Mouse (Mus musculus): Measurements from ENCODE around the gene Rapgef4. TPM values are rescaled to one million over a fixed set of nuclear protein-coding genes. Genes with fewer than 3 reads are reported as not detected.

Gene Rapgef4
- polyA plus RNA-seq, 1 experiment from 2014 or later, result not detected

GRCm38 (mm10) chr2:72002843-72003370, 21.9 kb downstream of the Rapgef4 start:
- H3K79me2 ChIP-seq (ENCODE audit: inconsistent target), result no peaks in the 10 kb centered on the region
- no peak overlapping the region for H3K4me3 ChIP-seq (ENCODE audit: inconsistent target)
- 72% methylated on average over 5 of the region's 5 CpGs for WGBS (ENCODE audit: missing documents)
- no peak overlapping the region for H3K27ac ChIP-seq
- H3K36me3 ChIP-seq (ENCODE audit: inconsistent target), result no peaks in the 10 kb centered on the region

DNA sequence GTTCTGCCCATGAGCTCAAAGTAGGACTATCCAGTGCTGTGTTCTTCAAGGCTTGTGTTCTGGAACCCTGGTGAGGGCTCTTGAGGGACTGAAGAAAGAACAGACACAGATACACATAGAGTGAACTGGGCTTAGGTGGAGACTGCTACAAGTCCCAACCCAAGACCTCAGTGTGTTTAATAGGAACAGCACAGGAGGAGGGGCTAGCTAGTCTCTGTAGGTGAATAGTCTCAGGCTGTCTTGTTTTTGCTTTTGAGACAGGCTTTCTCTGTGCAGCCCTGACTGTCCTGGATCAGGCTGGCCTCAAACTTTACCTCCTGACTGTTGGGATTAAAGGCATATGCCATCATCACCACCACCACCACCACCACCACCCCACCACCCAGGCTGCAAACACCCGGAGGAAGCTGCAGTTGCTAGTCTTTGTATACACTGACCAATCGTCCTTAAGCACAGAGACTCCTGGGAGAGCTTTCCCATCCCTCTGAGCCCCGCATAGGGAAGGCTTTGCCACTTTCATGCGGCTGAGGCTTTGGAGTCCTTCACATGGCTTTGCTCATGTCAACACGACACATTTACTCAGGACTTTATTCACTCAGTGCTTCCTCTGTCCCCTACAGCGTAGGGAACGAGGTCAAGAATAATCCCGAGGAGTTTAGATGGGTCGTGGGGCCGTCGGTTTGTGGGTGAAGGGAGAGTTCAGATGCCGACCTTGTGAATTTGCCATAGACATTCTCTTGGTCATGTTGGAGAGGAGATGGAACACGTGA, 22.9 kb downstream of the Rapgef4 start:
- Histone ChIP-seq H3K27ac (no peak overlapping the region), H3K36me3 (ENCODE audit: inconsistent target) (no peaks in the 10 kb centered on the region), H3K79me2 (ENCODE audit: inconsistent target) (no peaks in the 10 kb centered on the region), H3K4me3 (ENCODE audit: inconsistent target) (no peak overlapping the region)
- 87% methylated on average over 13 of the region's 13 CpGs for WGBS (ENCODE audit: missing documents)

- no peaks in the 10 kb centered on the region for H3K36me3 ChIP-seq (ENCODE audit: inconsistent target)
- H3K27ac ChIP-seq, result no peak overlapping the region
- WGBS (ENCODE audit: missing documents), result 94% methylated on average over 16 of the region's 16 CpGs
- no peak overlapping the region for H3K4me3 ChIP-seq (ENCODE audit: inconsistent target)
- no peaks in the 10 kb centered on the region for H3K79me2 ChIP-seq (ENCODE audit: inconsistent target)
These were observed 24.0 kb downstream of the Rapgef4 start for GRCm38 (mm10) chr2:72005051-72005450.

- Histone ChIP-seq H3K79me2 (ENCODE audit: inconsistent target) (no peaks in the 10 kb centered on the region), H3K27ac (no peak overlapping the region), H3K4me3 (ENCODE audit: inconsistent target) (no peak overlapping the region), H3K36me3 (ENCODE audit: inconsistent target) (no peaks in the 10 kb centered on the region)
- WGBS (ENCODE audit: missing documents), result 100% methylated on average over 2 of the region's 3 CpGs
These were observed 28.6 kb downstream of the Rapgef4 start for GRCm38 (mm10) chr2:72009446-72010218.

GRCm38 (mm10) chr2:72015366-72015765, 34.3 kb downstream of the Rapgef4 start:
- Histone ChIP-seq H3K36me3 (ENCODE audit: inconsistent target) (no peaks in the 10 kb centered on the region), H3K79me2 (ENCODE audit: inconsistent target) (no peaks in the 10 kb centered on the region), H3K27ac (no peak overlapping the region), H3K4me3 (ENCODE audit: inconsistent target) (no peak overlapping the region)
- 95% methylated on average over 8 of the region's 8 CpGs for WGBS (ENCODE audit: missing documents)

DNA sequence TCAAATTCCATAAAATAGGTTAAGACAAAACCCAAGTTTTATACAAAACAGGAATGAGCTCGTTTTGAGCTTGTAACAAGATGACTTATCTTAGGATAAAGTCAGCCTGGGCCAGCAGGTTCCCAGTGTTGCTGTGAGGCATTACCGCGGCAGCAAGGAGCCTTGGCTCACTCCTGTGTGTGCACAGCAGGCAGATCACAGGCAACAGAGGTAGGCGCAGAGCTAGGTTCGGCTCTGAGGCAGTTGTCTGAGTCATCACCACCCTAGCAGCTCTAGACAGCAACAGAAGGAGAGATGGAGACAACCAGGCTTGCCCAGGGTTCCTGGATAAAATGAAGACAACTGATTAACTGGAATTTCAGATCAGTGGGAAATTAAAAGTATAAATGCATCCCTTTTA, 35.0 kb downstream of the Rapgef4 start:
- no peaks in the 10 kb centered on the region for H3K36me3 ChIP-seq (ENCODE audit: inconsistent target)
- H3K27ac ChIP-seq, result no peak overlapping the region
- H3K4me3 ChIP-seq (ENCODE audit: inconsistent target), result no peak overlapping the region
- 57% methylated on average over 5 of the region's 5 CpGs for WGBS (ENCODE audit: missing documents)
- H3K79me2 ChIP-seq (ENCODE audit: inconsistent target), result no peaks in the 10 kb centered on the region

DNA sequence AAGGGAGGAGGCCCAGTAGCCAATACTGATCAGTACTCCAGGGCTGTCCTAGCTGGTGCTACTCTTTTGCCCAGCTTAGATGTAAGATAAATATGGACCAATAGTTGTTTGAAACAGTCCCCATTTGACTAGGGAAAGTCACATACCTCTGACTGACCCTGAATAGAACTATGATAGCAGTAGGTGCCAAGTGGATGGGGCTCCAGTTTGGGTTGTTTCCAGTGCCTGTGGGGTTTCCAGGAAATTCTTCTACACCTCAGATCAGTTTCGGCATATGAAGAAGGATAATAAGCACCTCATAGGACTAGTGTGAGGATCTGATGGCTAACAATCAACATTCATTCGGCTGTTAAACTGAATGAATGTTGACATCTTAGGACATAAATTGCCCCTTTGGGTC, 36.1 kb downstream of the Rapgef4 start:
- Histone ChIP-seq H3K4me3 (ENCODE audit: inconsistent target) (no peak overlapping the region), H3K79me2 (ENCODE audit: inconsistent target) (no peaks in the 10 kb centered on the region), H3K36me3 (ENCODE audit: inconsistent target) (no peaks in the 10 kb centered on the region), H3K27ac (no peak overlapping the region)
- 97% methylated on average over 2 of the region's 2 CpGs for WGBS (ENCODE audit: missing documents)

GRCm38 (mm10) chr2:72018736-72019135, 37.7 kb downstream of the Rapgef4 start:
- Histone ChIP-seq H3K27ac (no peak overlapping the region), H3K36me3 (ENCODE audit: inconsistent target) (no peaks in the 10 kb centered on the region), H3K4me3 (ENCODE audit: inconsistent target) (no peak overlapping the region), H3K79me2 (ENCODE audit: inconsistent target) (no peaks in the 10 kb centered on the region)
- WGBS (ENCODE audit: missing documents), result 92% methylated on average over 1 of the region's 1 CpGs

- WGBS (ENCODE audit: missing documents), result 98% methylated on average over 15 of the region's 15 CpGs
- Histone ChIP-seq H3K79me2 (ENCODE audit: inconsistent target) (no peaks in the 10 kb centered on the region), H3K27ac (no peak overlapping the region), H3K36me3 (ENCODE audit: inconsistent target) (no peaks in the 10 kb centered on the region), H3K4me3 (ENCODE audit: inconsistent target) (no peak overlapping the region)
These were observed 39.7 kb downstream of the Rapgef4 start for GRCm38 (mm10) chr2:72020755-72021154.

DNA sequence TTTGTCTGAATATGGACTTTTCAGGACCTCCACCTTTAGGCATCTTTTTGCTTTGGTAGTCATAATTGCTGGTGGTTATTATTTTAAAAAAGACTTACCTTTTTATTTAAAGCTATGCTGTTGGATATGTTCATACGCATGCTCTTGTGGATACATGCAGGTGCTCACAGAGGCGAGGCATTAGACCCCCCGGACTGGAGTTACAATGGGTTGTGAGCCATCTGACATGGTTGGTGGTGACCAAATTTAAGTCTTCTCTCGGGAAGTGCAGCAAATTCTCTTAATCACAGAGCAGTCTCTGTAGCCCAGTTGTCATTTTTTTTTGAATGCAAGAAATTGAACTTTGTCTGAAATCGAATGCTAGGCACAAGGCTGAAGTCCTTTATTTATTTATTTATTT, 40.4 kb downstream of the Rapgef4 start:
- H3K79me2 ChIP-seq (ENCODE audit: inconsistent target), result no peaks in the 10 kb centered on the region
- no peak overlapping the region for H3K27ac ChIP-seq
- H3K4me3 ChIP-seq (ENCODE audit: inconsistent target), result no peak overlapping the region
- H3K36me3 ChIP-seq (ENCODE audit: inconsistent target), result no peaks in the 10 kb centered on the region
- 95% methylated on average over 5 of the region's 5 CpGs for WGBS (ENCODE audit: missing documents)

- no peak overlapping the region for H3K4me3 ChIP-seq (ENCODE audit: inconsistent target)
- WGBS (ENCODE audit: missing documents), result 73% methylated on average over 2 of the region's 3 CpGs
- H3K36me3 ChIP-seq (ENCODE audit: inconsistent target), result no peaks in the 10 kb centered on the region
- H3K27ac ChIP-seq, result no peak overlapping the region
- no peaks in the 10 kb centered on the region for H3K79me2 ChIP-seq (ENCODE audit: inconsistent target)
These were observed 40.8 kb downstream of the Rapgef4 start for GRCm38 (mm10) chr2:72021845-72022244.

DNA sequence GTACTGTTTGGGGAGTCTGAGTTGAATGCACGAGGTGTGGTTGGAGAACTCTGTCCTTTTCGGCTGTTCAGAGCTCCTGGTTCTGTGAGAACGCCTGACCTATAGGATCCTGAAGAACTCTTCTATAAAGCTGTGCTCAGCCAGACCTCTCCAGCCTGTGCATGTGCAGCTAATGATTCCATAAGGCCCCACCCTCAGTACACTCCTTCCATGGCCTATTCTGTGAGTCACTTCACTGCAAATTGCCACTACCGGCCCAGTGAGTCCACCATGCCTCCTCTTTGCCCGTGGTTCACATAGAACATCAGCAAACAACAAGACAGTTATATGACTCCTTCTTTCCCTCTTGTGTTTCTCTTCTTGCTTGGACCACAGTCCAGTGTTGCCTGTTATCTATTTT, 42.8 kb downstream of the Rapgef4 start:
- WGBS (ENCODE audit: missing documents), result 96% methylated on average over 5 of the region's 5 CpGs
- Histone ChIP-seq H3K36me3 (ENCODE audit: inconsistent target) (no peaks in the 10 kb centered on the region), H3K79me2 (ENCODE audit: inconsistent target) (no peaks in the 10 kb centered on the region), H3K4me3 (ENCODE audit: inconsistent target) (no peak overlapping the region), H3K27ac (no peak overlapping the region)

DNA sequence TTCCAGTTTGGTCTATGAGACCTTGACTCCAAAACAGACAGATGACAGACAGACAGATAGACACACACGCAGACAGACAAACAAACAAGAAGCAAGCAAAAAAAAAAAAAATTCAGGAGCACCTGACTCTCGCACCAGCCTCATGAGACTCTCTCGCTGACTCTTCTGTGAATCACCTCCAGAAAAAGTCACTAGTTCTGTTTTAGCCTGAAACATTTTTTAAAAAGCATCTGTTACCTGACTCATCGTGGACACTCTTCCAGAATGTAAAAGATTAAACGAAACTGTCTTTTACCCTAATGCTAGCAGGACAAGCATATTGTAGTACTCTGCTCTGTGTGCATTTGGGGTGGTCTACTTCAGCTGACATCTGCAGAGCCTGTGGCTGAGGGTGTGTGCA, 44.6 kb downstream of the Rapgef4 start:
- Histone ChIP-seq H3K36me3 (ENCODE audit: inconsistent target) (no peaks in the 10 kb centered on the region), H3K79me2 (ENCODE audit: inconsistent target) (no peaks in the 10 kb centered on the region), H3K4me3 (ENCODE audit: inconsistent target) (no peak overlapping the region), H3K27ac (no peak overlapping the region)
- WGBS (ENCODE audit: missing documents), result 94% methylated on average over 5 of the region's 5 CpGs

DNA sequence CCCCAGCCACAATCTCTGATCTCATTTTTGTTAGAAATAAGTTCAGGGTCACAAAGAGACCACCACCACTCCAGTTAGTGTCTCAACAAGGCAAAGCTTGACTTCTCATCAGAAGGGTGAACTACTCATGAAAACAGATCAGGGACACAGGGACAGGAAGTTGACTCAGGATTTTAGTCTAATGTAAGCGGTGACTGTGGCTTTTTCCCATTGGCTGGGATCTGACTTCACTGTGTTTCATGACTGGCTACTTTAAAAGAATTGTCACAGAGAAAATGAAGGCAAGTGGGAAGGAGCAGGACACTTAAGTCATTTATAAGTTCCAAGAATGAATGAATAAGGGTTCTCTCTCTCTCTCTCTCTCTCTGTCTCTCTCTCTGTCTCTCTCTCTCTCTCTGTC, 45.5 kb downstream of the Rapgef4 start:
- 44% methylated on average over 1 of the region's 1 CpGs for WGBS (ENCODE audit: missing documents)
- no peaks in the 10 kb centered on the region for H3K79me2 ChIP-seq (ENCODE audit: inconsistent target)
- H3K36me3 ChIP-seq (ENCODE audit: inconsistent target), result no peaks in the 10 kb centered on the region
- no peak overlapping the region for H3K27ac ChIP-seq
- no peak overlapping the region for H3K4me3 ChIP-seq (ENCODE audit: inconsistent target)

- Histone ChIP-seq H3K27ac (no peak overlapping the region), H3K4me3 (ENCODE audit: inconsistent target) (no peak overlapping the region), H3K36me3 (ENCODE audit: inconsistent target) (no peaks in the 10 kb centered on the region), H3K79me2 (ENCODE audit: inconsistent target) (no peaks in the 10 kb centered on the region)
- WGBS (ENCODE audit: missing documents), result 89% methylated on average over 1 of the region's 1 CpGs
These were observed 48.0 kb downstream of the Rapgef4 start for GRCm38 (mm10) chr2:72029081-72029480.

All from macrophage (primary cell).